Mouse (Mus musculus) frontal cortex, postnatal 25 days (tissue): ENCODE measurements around the gene Akr1b7.

Source experiments
- DNase-seq, 2 experiments: peaks; one replicate each; pipeline ENCODE4 v3.0.0; 2022; ENCODE audit warnings: low spot score in 2 of 2

Akr1b7 gene

DNA sequence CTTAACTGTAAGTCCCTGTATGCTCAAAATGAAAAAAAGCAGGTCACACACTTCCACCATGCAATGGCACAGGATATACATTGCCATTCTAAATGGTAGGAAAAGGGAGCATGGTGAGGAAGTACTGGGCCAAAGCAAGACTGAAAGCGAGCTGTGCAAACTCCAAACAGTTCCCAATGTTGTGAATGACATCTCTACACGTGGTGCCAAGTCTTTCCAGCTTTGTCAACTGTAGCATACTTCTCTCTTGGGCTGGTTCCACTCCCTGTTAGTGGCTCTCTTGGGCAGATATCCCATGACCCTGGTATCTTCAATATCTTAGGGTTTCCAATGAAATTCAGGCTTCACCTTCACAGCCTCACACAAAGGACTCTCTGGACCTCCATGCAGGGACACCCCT is 26.9 kb downstream of the Akr1b7 start:
- DNase-seq, result no peak

DNA sequence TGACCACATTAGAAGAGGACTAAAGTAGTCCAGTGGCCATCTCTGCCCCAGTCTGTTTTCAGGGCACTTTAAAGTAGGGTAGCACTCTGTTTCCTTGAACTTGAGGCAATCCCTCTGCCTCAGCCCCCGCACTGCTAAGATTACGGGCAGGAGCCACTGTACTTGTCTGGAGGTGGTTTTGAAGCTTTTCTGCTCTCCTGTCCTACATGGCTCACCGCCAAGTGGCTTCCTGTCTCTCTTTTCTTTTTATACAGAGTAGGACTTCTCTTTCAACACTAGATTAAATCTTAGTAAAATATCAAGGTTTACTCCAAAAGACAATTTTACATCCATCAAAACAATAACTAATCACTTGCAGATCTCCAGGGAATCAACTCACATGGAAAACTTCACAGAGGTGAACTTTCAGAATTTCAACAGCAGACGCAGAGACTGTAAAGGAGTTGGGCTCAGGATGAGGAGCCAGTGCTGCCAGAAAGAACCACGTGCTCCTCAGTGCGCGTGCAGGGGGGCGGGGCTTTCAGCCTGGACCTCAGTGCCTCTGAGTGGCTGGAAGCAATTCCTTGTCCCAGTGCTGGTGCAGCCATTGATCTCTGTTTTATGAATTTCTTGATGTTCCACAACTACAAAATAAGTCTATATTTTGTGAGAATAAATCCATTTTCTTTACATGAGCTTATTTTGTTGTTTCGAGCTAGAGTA is 29.6 kb downstream of the Akr1b7 start:
- DNase-seq, result no peak

DNA sequence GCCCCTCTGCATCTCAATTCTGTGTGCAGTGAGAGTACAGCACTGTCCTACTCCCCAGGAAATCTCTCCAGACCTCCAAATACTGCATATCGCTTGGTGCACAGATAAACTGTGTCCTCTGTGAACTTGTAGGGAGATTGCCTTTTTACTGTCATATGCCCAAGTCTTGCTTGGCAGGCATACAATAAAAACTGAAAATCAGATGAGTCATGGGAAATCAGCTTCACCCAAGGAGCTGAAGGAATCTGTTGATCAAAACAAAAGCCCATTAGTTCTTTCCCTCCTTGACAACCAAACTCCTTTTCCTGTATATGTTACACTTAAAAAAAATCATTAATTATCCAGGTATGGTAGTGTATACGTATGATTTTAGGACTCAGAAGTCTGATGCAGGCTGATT is 31.7 kb downstream of the Akr1b7 start:
- DNase-seq, result no peak

DNA sequence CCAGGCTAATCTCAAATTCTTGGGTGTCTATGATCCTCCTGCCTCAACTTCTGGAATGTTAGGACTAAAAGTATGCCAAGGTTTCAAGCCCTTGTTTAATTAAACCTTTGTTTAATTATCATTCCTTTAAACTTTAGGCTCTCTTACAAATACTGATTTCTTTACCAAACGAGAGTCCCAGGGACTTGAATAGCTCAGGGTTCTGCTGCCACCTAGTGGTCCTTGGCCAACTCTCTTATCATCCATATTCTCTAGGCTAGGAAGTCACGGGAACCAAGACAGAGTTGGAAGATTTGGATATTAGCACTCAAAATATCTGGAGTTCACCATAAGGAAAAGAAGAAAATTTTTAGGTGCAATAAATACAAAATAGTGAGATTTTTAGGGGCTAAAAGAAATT is 35.8 kb downstream of the Akr1b7 start:
- DNase-seq, result peak; percentile 61

DNA sequence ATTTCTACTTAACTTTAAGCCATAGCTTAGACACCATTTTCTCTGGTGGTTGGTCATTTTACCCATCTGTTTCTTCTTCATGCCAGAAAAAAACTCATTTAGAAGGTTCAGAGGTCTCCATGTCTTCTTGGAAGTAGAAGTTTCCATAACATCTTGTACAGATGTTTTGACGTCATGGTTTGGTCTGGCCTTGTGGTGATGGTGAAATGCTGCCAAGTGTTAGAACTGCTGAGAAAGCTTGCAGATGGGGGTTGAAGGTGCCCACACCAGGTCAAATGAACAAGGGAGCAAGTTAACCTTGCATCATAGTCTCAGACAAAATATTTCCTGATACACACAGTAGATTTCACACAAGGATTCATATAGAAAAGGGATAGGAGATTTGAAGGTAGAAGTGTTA is 36.6 kb downstream of the Akr1b7 start:
- DNase-seq, result no peak

DNA sequence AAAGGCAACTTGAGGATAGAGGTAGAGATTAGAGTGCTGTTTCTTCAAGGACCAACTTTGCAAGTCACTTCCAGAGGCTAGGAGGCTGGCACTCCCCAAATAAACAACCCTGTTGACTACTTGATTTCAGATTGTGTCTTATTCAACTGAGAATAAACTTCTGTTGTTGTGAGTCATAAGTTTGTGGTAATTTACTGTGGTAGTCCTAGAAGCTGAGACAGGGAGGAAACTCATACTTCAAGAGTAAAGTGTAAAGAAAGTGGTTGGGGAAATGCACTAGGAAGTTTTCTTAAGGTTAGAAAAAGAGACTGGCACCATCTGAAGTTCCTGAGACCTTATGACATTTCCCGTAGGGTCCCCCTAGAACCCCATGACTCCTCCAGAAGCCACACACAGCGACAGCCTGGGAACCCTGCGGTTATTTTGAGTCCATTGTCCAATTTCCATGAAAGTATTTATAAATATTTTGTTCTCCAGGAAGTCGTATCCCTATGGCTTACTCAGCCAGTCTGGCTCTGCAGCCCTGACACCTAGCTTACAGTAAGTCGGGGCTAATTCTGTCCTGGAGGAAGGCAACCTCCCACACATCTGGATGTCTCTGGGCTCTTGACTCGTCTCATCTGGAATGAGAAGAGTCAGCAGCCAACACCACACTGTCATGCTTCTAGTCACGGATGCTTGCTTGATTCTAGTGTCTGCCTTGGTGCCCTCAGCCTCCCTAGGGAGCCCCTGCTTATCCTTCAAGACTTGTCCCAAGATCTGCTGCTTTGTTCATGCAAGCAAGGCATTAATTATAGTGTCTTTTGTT is 41.0 kb downstream of the Akr1b7 start:
- DNase-seq, result no peak

DNA sequence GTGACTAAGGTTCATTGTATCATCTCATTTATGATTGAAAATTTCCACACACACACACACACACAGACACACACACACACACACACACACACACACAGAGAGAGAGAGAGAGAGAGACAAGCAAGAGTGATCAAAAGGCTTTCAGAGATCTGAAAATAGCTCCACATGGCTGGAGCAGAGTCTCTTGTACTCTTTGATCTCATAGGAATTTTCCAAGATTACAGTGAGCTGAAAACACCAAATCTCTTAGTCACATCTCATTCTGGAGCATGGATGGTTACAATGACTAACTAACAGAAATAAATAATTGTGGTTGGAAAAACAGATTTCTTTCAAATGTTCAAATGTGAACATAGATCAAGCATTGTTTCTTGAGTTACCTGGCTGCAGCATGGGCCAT is 47.3 kb downstream of the Akr1b7 start:
- no peak for DNase-seq

DNA sequence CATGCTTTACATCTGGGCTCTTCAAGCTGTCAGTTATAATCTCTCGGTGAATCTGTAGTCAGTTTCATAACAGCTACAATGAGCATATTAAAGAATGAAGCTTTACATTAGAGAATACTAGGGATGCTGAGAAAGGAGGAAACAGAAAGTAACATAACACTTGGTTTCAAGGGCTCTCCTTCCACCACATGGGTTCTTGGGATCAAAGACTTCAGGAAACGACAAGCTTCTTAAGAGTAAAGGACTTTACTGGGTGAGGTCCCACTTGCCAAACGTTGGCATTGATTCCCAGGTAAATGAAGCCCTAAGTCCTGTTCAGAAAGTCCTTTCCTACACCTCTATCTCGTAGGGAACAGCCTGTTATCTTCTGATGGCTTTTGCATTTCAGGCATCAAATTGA is 48.5 kb downstream of the Akr1b7 start:
- no peak for DNase-seq

DNA sequence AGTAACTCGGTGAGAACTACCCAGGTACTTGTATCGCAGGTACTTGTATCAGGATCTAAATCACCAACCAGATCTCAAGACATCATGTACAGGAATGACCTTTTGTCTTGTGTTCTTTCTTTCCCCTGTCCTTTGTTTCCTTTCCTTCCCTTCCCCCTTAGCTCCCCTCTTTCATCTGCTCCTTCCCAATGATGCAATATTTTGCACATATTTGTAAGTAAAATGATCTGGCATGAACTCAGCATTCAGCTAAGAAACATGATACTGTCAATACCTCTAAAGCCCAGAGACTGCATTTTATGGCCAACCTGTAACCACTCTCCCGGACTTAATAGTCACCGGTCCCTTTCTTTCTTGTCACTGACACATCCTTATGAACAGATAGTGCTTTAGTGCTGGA is 51.4 kb downstream of the Akr1b7 start:
- DNase-seq, result no peak

DNA sequence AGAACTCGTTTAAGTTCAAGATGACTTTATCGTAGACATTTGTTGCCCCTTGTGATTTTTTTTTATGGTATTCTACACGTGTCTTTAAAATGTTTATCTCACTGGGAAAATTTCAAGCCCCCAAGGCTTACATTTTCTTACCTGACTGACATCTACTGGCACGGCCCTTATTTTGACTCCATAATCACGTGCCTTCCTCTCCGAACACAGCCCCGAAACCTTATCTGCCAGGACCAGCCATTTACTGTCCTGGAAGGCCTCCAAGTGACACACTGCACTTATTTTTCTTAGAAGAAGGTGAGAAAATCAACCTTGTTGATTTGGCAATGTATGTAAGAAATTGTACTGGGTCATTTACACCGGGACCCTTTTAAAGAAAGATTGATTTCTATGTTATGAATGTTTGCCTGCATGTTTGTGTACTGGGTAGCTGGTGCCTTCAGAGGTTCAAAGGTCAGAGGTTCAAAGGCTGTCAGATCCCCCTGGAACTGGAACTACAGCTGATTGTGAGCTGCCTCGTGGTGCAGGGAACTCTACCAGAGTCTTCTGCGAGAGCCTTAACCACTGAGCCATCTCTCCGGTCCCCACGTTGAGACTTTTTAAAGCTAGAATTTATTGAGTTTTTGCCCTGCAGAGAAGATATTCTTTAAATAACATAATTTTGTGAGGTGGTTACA is 59.4 kb downstream of the Akr1b7 start:
- no peak for DNase-seq
